Mouse (Mus musculus): ENCODE results near the gene Tecr.

Gene Tecr

DNA sequence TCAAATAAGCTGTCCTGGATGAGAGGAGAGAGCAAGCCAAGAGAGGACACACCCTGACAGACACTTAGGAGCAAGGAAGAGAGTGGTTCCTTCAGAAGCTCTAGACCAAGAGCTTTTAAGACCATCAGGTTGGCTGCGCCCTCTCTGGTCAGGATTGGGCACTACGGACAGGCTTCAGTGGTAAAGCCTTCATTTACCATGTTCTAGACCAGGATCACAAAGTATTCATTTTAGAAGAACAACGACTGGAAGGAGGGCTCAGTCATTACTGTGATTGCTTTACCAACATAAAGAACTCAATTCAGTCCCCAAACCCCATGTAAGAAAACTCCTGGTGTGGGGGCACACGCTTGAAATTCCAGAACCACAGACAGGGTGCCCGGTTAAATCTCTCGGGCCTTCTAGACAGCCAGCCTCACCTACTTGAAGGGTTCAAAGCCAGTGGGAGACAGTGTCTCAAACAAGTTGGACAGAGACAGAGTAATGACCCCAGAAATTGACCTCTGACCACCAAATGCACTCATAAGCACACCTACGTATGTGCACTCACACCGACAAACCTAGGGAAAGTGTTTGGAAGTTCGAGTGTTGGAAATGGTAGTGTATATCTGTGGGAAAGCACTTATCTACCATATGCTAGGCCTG is 41.9 kb downstream of the Tecr start:
- no peak for DNase-seq (ENCODE audit: low read depth, low spot score)

DNA sequence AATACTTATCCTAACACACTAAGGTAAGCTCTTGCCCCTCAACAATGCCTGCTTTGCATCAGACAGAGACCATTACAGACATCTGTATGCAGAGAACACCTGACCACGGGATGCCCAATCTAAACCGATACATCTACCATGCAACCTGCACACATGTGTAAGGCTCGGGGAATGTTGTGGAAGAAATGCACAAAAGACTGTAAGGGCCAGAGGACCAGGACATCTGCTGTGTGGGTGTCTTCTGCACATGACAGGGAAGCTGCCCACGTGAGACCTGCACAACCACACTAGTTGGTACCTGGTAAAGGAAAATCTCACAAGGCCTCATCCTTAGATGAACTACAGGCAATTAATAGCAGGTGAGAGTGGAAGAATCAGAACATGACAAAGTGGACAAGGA is 44.5 kb downstream of the Tecr start:
- DNase-seq (ENCODE audit: low read depth, low spot score), result no peak

DNA sequence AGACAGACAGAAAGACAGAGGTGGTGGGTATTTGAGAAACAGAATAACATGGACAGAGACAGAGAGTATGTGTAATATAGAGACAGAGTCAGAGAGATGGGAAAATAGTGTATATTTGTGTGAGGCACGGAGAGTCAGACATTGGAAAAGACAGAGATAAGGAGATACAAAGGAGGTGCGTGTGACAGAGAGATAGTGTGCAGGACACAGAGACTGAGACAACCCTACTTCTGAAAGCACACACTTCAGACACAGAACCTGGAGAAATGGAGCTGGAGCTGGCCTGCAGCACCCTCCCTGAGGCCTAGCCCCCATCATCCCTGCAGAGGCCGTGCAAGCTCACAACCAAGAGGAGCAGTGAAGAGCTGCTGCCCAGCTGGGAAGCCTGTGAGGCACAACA is 45.1 kb downstream of the Tecr start:
- DNase-seq (ENCODE audit: low read depth, low spot score), result no peak

- DNase-seq (ENCODE audit: low read depth, low spot score), result no peak
Measured at GRCm38 (mm10) chr8:83535736-83536135, 72.0 kb downstream of the Tecr start, which contains the start of gene Olfr370. TSS of gene Olfr370 (plus strand) at chr8:83535780.

DNA sequence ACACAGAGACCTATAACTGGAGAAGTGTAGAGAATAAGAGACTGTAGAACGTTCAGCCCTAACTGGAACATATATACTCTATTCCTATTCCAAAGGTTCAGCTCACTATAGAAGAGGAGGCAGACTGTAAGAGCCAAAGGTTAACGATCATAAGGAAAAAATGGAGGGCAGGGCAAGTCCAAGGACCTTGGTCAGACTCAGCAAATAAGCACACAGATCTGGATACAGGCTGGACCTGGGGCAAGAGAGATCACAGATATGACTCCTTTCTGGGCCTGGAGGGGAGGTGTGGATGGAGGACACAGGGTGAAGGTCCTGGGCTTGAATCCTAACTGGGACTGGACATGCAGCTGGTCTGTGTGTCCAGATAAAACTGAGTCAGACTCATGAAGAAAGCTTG is 73.0 kb downstream of the Tecr start:
- no peak for DNase-seq (ENCODE audit: low read depth, low spot score)
